In genomic region chr13:111981103-111981502, GRCm38 (mm10) we compare ENCODE assay signal across 22 mouse cellular contexts.
"Had no signal": no experiment of that assay in that cellular context is flagged by ENCODE, and none has a peak within 500 bp of the region (broad histone marks: within the 10 kb centered on the region; RNA-seq: fewer than 3 reads in every experiment).

No protein-coding gene starts in this region.

- DNase-seq: forebrain, postnatal 0 days; gastrocnemius, postnatal 14 days; gastrocnemius, postnatal 36 days; heart, adult 18-20 months; heart, postnatal 14 days; heart, postnatal 36 days; kidney, adult 11 months; kidney, adult 8-10 months; kidney, postnatal 10 days; kidney, postnatal 25 days; kidney, postnatal 4 days; left cerebral cortex, postnatal 4 days; liver, embryonic 13.5 days had no signal

- H3K4me3 ChIP-seq: heart, embryonic 10.5 days; heart, embryonic 12.5 days; hindbrain, embryonic 13.5 days; hindbrain, embryonic 15.5 days; layer of hippocampus, adult 2 months; left cerebral cortex, adult 2 months; limb, embryonic 13.5 days; limb, embryonic 15.5 days; liver, embryonic 13.5 days had no signal

- H3K9me3 ChIP-seq: heart, embryonic 10.5 days; heart, embryonic 12.5 days; hindbrain, embryonic 13.5 days; hindbrain, embryonic 15.5 days; limb, embryonic 13.5 days; limb, embryonic 15.5 days; liver, embryonic 13.5 days had no signal

- H3K9ac ChIP-seq: forebrain, postnatal 0 days; heart, embryonic 12.5 days; hindbrain, embryonic 13.5 days; hindbrain, embryonic 15.5 days; limb, embryonic 13.5 days; limb, embryonic 15.5 days; liver, embryonic 13.5 days had no signal

- H3K27ac ChIP-seq: heart, embryonic 10.5 days; hindbrain, embryonic 13.5 days; hindbrain, embryonic 15.5 days; layer of hippocampus, adult 2 months; left cerebral cortex, adult 2 months; limb, embryonic 13.5 days; limb, embryonic 15.5 days; liver, embryonic 13.5 days had no signal

- H3K36me3 ChIP-seq: heart, embryonic 10.5 days; heart, embryonic 12.5 days; hindbrain, embryonic 13.5 days; hindbrain, embryonic 15.5 days; limb, embryonic 13.5 days; limb, embryonic 15.5 days; liver, embryonic 13.5 days had no signal

- H3K27me3 ChIP-seq: heart, embryonic 12.5 days; hindbrain, embryonic 13.5 days; hindbrain, embryonic 15.5 days; limb, embryonic 13.5 days; limb, embryonic 15.5 days had no signal

- H3K4me2 ChIP-seq: heart, embryonic 12.5 days; hindbrain, embryonic 13.5 days; hindbrain, embryonic 15.5 days; limb, embryonic 13.5 days; limb, embryonic 15.5 days; liver, embryonic 13.5 days had no signal

- ATAC-seq: forebrain, postnatal 0 days; inflammation-experienced regulatory T-cells, adult 6 months had no signal
